Mouse (Mus musculus): ENCODE data around the gene Polr2m. TPM values are rescaled to one million over a fixed set of nuclear protein-coding genes. Genes with fewer than 3 reads are reported as not detected.
A peak's percentile ranks its signal among the peaks of the same experiment; 100 is the strongest.

The Polr2m gene
- polyA plus RNA-seq (2016; fragmentation: Nextera tagmentation; extraction: Ambion mirVana), result 582 and 585 TPM in 2 replicates

GRCm38 (mm10) chr9:71485475-71486094 is at the start of gene Polr2m:
Gene Polr2m (minus strand): TSS chr9:71485935.
- Histone ChIP-seq H3K4me3 (peak within 1 kb of the TSS; percentile 98), H3K27ac (replicated peaks) (peak within 1 kb of the TSS; percentile 100), H3K36me3 (replicated peaks) (peaks cover 36% of the 10 kb centered on the region), H3K27me3 (replicated peaks; ENCODE audit: low read depth, poor library complexity, severe bottlenecking) (0 out of 2 replicates have a peak, but pooled peaks cover 9% of the 10 kb centered on the region), H3K9me3 (no peaks in the 10 kb centered on the region), H3K4me1 (peaks cover 21% of the 10 kb centered on the region)
- WGBS, result under 1% methylated on average over 70 of the region's 70 CpGs
- DNase-seq (ENCODE audit: low spot score), result peak; percentile 95

GRCm38 (mm10) chr9:71535036-71535435 is 49.3 kb upstream of the Polr2m start:
- H3K4me1 ChIP-seq, result no peaks in the 10 kb centered on the region
- H3K4me3 ChIP-seq, result no peak overlapping the region
- H3K27me3 ChIP-seq (replicated peaks; ENCODE audit: low read depth, poor library complexity, severe bottlenecking), result no peaks in the 10 kb centered on the region
- H3K9me3 ChIP-seq, result no peaks in the 10 kb centered on the region
- no peak for DNase-seq (ENCODE audit: low spot score)
- 93% methylated on average over 2 of the region's 2 CpGs for WGBS
- H3K27ac ChIP-seq (replicated peaks), result no peak overlapping the region
- no peaks in the 10 kb centered on the region for H3K36me3 ChIP-seq (replicated peaks)

GRCm38 (mm10) chr9:71529960-71530359 is 44.2 kb upstream of the Polr2m start:
- Histone ChIP-seq H3K36me3 (replicated peaks) (no peaks in the 10 kb centered on the region), H3K27me3 (replicated peaks; ENCODE audit: low read depth, poor library complexity, severe bottlenecking) (no peaks in the 10 kb centered on the region), H3K4me3 (no peak overlapping the region), H3K27ac (replicated peaks) (no peak overlapping the region), H3K4me1 (no peaks in the 10 kb centered on the region), H3K9me3 (no peaks in the 10 kb centered on the region)
- WGBS, result 75% methylated on average over 2 of the region's 2 CpGs
- no peak for DNase-seq (ENCODE audit: low spot score)

GRCm38 (mm10) chr9:71527438-71527837 is 41.7 kb upstream of the Polr2m start:
- no peaks in the 10 kb centered on the region for H3K36me3 ChIP-seq (replicated peaks)

GRCm38 (mm10) chr9:71523901-71524300 is 38.2 kb upstream of the Polr2m start:
- no peaks in the 10 kb centered on the region for H3K27me3 ChIP-seq (replicated peaks; ENCODE audit: low read depth, poor library complexity, severe bottlenecking)

More at GRCm38 (mm10) chr9:71527438-71527837, 41.7 kb upstream of the Polr2m start:
- 83% methylated on average over 9 of the region's 9 CpGs for WGBS
- Histone ChIP-seq H3K4me3 (no peak overlapping the region), H3K9me3 (no peaks in the 10 kb centered on the region), H3K27me3 (replicated peaks; ENCODE audit: low read depth, poor library complexity, severe bottlenecking) (no peaks in the 10 kb centered on the region), H3K4me1 (no peaks in the 10 kb centered on the region), H3K27ac (replicated peaks) (no peak overlapping the region)
- DNase-seq (ENCODE audit: low spot score), result no peak

GRCm38 (mm10) chr9:71519836-71520235 is 34.1 kb upstream of the Polr2m start:
- Histone ChIP-seq H3K27me3 (replicated peaks; ENCODE audit: low read depth, poor library complexity, severe bottlenecking) (no peaks in the 10 kb centered on the region), H3K36me3 (replicated peaks) (no peaks in the 10 kb centered on the region), H3K27ac (replicated peaks) (no peak overlapping the region), H3K9me3 (no peaks in the 10 kb centered on the region), H3K4me1 (no peaks in the 10 kb centered on the region), H3K4me3 (no peak overlapping the region)
- DNase-seq (ENCODE audit: low spot score), result no peak
- 72% methylated on average over 3 of the region's 3 CpGs for WGBS

More at GRCm38 (mm10) chr9:71523901-71524300, 38.2 kb upstream of the Polr2m start:
- H3K9me3 ChIP-seq, result no peaks in the 10 kb centered on the region
- DNase-seq (ENCODE audit: low spot score), result no peak
- H3K36me3 ChIP-seq (replicated peaks), result no peaks in the 10 kb centered on the region
- H3K27ac ChIP-seq (replicated peaks), result no peak overlapping the region
- no peak overlapping the region for H3K4me3 ChIP-seq
- no peaks in the 10 kb centered on the region for H3K4me1 ChIP-seq
- 90% methylated on average over 4 of the region's 4 CpGs for WGBS

- Histone ChIP-seq H3K36me3 (replicated peaks) (no peaks in the 10 kb centered on the region), H3K4me3 (no peak overlapping the region), H3K4me1 (no peaks in the 10 kb centered on the region), H3K27ac (replicated peaks) (no peak overlapping the region), H3K27me3 (replicated peaks; ENCODE audit: low read depth, poor library complexity, severe bottlenecking) (no peaks in the 10 kb centered on the region), H3K9me3 (no peaks in the 10 kb centered on the region)
- no peak for DNase-seq (ENCODE audit: low spot score)
- WGBS, result 90% methylated on average over 4 of the region's 4 CpGs
Measured at GRCm38 (mm10) chr9:71517487-71517886, 31.8 kb upstream of the Polr2m start.

GRCm38 (mm10) chr9:71515862-71516261 is 30.1 kb upstream of the Polr2m start:
- no peak overlapping the region for H3K27ac ChIP-seq (replicated peaks)
- no peaks in the 10 kb centered on the region for H3K27me3 ChIP-seq (replicated peaks; ENCODE audit: low read depth, poor library complexity, severe bottlenecking)
- no peak overlapping the region for H3K4me3 ChIP-seq
- no peak for DNase-seq (ENCODE audit: low spot score)
- 89% methylated on average over 4 of the region's 4 CpGs for WGBS
- H3K36me3 ChIP-seq (replicated peaks), result no peaks in the 10 kb centered on the region
- H3K9me3 ChIP-seq, result no peaks in the 10 kb centered on the region
- no peaks in the 10 kb centered on the region for H3K4me1 ChIP-seq

- Histone ChIP-seq H3K9me3 (no peaks in the 10 kb centered on the region), H3K36me3 (replicated peaks) (no peaks in the 10 kb centered on the region), H3K27me3 (replicated peaks; ENCODE audit: low read depth, poor library complexity, severe bottlenecking) (no peaks in the 10 kb centered on the region), H3K4me3 (no peak overlapping the region), H3K4me1 (no peaks in the 10 kb centered on the region), H3K27ac (replicated peaks) (no peak overlapping the region)
- WGBS, result 75% methylated on average over 4 of the region's 4 CpGs
- DNase-seq (ENCODE audit: low spot score), result no peak
Measured at GRCm38 (mm10) chr9:71513566-71513965, 27.8 kb upstream of the Polr2m start.

GRCm38 (mm10) chr9:71512899-71513298 is 27.2 kb upstream of the Polr2m start:
- 86% methylated on average over 10 of the region's 10 CpGs for WGBS
- Histone ChIP-seq H3K27ac (replicated peaks) (no peak overlapping the region), H3K4me3 (no peak overlapping the region), H3K4me1 (no peaks in the 10 kb centered on the region), H3K36me3 (replicated peaks) (no peaks in the 10 kb centered on the region), H3K27me3 (replicated peaks; ENCODE audit: low read depth, poor library complexity, severe bottlenecking) (no peaks in the 10 kb centered on the region), H3K9me3 (no peaks in the 10 kb centered on the region)
- no peak for DNase-seq (ENCODE audit: low spot score)

- peak; percentile 29 for DNase-seq (ENCODE audit: low spot score)
- Histone ChIP-seq H3K27ac (replicated peaks) (no peak overlapping the region), H3K36me3 (replicated peaks) (no peaks in the 10 kb centered on the region), H3K4me1 (peaks cover 24% of the 10 kb centered on the region), H3K27me3 (replicated peaks; ENCODE audit: low read depth, poor library complexity, severe bottlenecking) (no peaks in the 10 kb centered on the region; the same call in 1 of the 2 replicates), H3K4me3 (no peak overlapping the region), H3K9me3 (no peaks in the 10 kb centered on the region)
- WGBS, result 62% methylated on average over 10 of the region's 10 CpGs
Measured at GRCm38 (mm10) chr9:71498391-71499182, 12.9 kb upstream of the Polr2m start.

GRCm38 (mm10) chr9:71496637-71497036 is 10.9 kb upstream of the Polr2m start:
- Histone ChIP-seq H3K9me3 (no peaks in the 10 kb centered on the region), H3K36me3 (replicated peaks) (no peaks in the 10 kb centered on the region), H3K27me3 (replicated peaks; ENCODE audit: low read depth, poor library complexity, severe bottlenecking) (no peaks in the 10 kb centered on the region), H3K4me1 (peaks cover 37% of the 10 kb centered on the region), H3K4me3 (no peak overlapping the region), H3K27ac (replicated peaks) (peak overlapping the region; percentile 55)
- no peak for DNase-seq (ENCODE audit: low spot score)
- WGBS, result 42% methylated on average over 2 of the region's 2 CpGs

- H3K27ac ChIP-seq (replicated peaks), result peak overlapping the region; percentile 35
- peaks cover 49% of the 10 kb centered on the region for H3K4me1 ChIP-seq
- H3K9me3 ChIP-seq, result no peaks in the 10 kb centered on the region
- no peak overlapping the region for H3K4me3 ChIP-seq
- WGBS, result 66% methylated on average over 5 of the region's 5 CpGs
- no peaks in the 10 kb centered on the region for H3K27me3 ChIP-seq (replicated peaks; ENCODE audit: low read depth, poor library complexity, severe bottlenecking)
- DNase-seq (ENCODE audit: low spot score), result no peak
- no peaks in the 10 kb centered on the region for H3K36me3 ChIP-seq (replicated peaks)
Measured at GRCm38 (mm10) chr9:71493771-71494170, 8.0 kb upstream of the Polr2m start.
